Mouse (Mus musculus): ENCODE data around the gene Tbl1x.

DNA sequence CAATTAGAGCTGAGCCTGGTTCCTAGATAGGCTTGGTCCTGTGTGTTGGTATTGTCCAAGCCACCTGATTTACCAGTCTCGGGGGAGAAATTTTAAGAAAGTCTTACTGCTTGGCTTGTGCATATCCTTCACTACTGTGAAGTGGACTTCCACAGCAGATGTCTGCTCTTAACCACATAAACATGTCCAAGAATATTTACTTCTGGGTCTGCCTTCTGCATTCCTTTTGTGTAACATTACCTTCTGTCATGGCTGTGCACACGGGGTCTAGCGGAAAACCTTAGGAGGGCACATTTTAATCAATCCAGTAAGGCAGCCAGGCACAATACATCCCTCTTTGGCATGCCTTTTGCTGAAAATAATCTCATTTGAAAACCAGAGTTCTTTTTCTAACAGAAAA is 125.7 kb downstream of the Tbl1x start:
- TF ChIP-seq CTCF (IDR thresholded peaks at IDR 0.05; ENCODE audit: low read depth, low read length) (no peak), POLR2A (IDR thresholded peaks at IDR 0.05; ENCODE audit: insufficient read depth, low read length) (no peak)
